8 mouse cellular contexts compared by ENCODE assay signal in the genomic region with DNA sequence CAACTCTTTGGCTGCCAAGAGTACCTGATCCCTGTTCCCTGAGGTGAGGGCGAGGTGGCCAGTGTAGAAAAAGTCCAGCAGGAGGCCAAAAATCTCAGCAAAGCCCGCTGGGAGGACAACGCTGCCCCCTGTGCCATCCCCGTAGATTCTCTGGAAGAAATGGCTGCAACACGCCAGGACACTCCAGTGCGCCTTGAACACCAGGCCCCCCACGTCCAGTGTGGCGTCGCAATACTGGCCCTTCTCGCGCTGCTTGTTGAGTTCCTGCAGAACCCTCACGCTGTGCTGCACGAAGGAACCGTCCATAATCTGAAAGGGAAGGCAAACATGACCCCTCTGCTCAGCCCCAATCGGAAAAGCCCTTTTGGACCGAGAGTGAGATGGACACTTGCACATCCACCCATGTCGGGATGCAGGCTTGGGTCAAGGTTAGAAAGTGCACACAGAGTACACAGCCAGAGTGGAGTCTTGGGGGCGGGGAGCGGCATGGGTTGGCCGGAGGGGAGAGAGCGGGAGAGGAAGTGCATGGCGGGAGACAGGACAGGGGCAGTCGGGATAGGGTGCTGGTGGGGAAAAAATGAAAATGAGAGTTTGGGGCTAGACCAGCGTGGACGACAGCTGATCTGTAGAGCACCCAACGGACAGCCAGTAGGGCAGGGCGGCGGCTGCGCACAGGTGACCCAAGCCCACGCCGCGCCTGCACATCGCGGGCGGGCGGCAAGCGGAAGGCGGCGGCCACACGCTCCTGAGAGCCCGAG. TPM values are rescaled to one million over a fixed set of nuclear protein-coding genes. Genes with fewer than 3 reads are reported as not detected.
A peak's percentile ranks its signal among the peaks of the same experiment; 100 is the strongest.
DNase-seq lines count a peak whose midpoint lies in the region; ATAC-seq lines count a peak whose summit lies in the region.

No protein-coding gene starts in this region.

- peak overlapping the region; percentile 79 for H3K4me3 ChIP-seq in kidney, embryonic 14.5 days (ENCODE audit: low read length)
- peak overlapping the region; percentile 78 for H3K4me3 ChIP-seq in forebrain, embryonic 16.5 days (replicated peaks; ENCODE audit: low read length)
- peak overlapping the region; percentile 80 for H3K4me3 ChIP-seq in limb, embryonic 12.5 days (replicated peaks)
- H3K4me3 ChIP-seq in midbrain, embryonic 11.5 days (ENCODE audit: low read depth, low read length), result peak overlapping the region; percentile 74

- H3K9ac ChIP-seq in kidney, embryonic 14.5 days (ENCODE audit: low read depth, low read length), result peak overlapping the region; percentile 70
- H3K9ac ChIP-seq in forebrain, embryonic 16.5 days (replicated peaks; ENCODE audit: low read depth, low read length), result peak overlapping the region; percentile 74
- peak overlapping the region; percentile 74 for H3K9ac ChIP-seq in limb, embryonic 12.5 days (replicated peaks)
- H3K9ac ChIP-seq in midbrain, embryonic 11.5 days (ENCODE audit: low read length), result peak overlapping the region; percentile 76

- H3K9me3 ChIP-seq in kidney, embryonic 14.5 days (ENCODE audit: control insufficient read depth, low read length), result no peaks in the 10 kb centered on the region
- H3K9me3 ChIP-seq in forebrain, embryonic 16.5 days (ENCODE audit: control insufficient read depth, low read length), result no peaks in the 10 kb centered on the region
- no peaks in the 10 kb centered on the region for H3K9me3 ChIP-seq in limb, embryonic 12.5 days
- H3K9me3 ChIP-seq in midbrain, embryonic 11.5 days (ENCODE audit: control insufficient read depth, low read length), result no peaks in the 10 kb centered on the region

- peaks cover 28% of the 10 kb centered on the region for H3K36me3 ChIP-seq in kidney, embryonic 14.5 days (ENCODE audit: control insufficient read depth, insufficient read depth, low read length)
- H3K36me3 ChIP-seq in forebrain, embryonic 16.5 days (ENCODE audit: control insufficient read depth, insufficient read depth), result no peaks in the 10 kb centered on the region
- peaks cover 41% of the 10 kb centered on the region for H3K36me3 ChIP-seq in limb, embryonic 12.5 days
- H3K36me3 ChIP-seq in midbrain, embryonic 11.5 days (ENCODE audit: control insufficient read depth, insufficient read depth, low read length), result peaks cover 6% of the 10 kb centered on the region; the same call in 1 of the 2 replicates

- ATAC-seq in kidney, embryonic 14.5 days (ENCODE audit: low FRiP score, low TSS enrichment), result peak; percentile 65
- ATAC-seq in forebrain, embryonic 16.5 days, result no peak; the same call in none of the 2 replicates
- peak; percentile 62 for ATAC-seq in limb, embryonic 12.5 days (ENCODE audit: insufficient number of reproducible peaks, insufficient read depth, low FRiP score, low TSS enrichment, low read depth)
- peak; percentile 67 for ATAC-seq in midbrain, embryonic 11.5 days (ENCODE audit: low FRiP score)

- H3K27me3 ChIP-seq in kidney, embryonic 14.5 days (ENCODE audit: control insufficient read depth, insufficient read depth, low read length), result no peaks in the 10 kb centered on the region
- no peaks in the 10 kb centered on the region for H3K27me3 ChIP-seq in forebrain, embryonic 16.5 days (replicated peaks; ENCODE audit: control insufficient read depth, insufficient read depth, low read length)
- H3K27me3 ChIP-seq in limb, embryonic 12.5 days, result no peaks in the 10 kb centered on the region
- no peaks in the 10 kb centered on the region for H3K27me3 ChIP-seq in midbrain, embryonic 11.5 days (ENCODE audit: control insufficient read depth, insufficient read depth, low read length)

- peak overlapping the region; percentile 44; the same call in 1 of the 2 replicates for H3K27ac ChIP-seq in kidney, embryonic 14.5 days (ENCODE audit: low read depth, low read length)
- H3K27ac ChIP-seq in forebrain, embryonic 16.5 days (ENCODE audit: low read length), result peak overlapping the region; percentile 54; the same call in 1 of the 2 replicates
- H3K27ac ChIP-seq in limb, embryonic 12.5 days, result peak overlapping the region; percentile 71
- no peak overlapping the region for H3K27ac ChIP-seq in midbrain, embryonic 11.5 days (ENCODE audit: low read depth, low read length)

- peaks cover 27% of the 10 kb centered on the region for H3K4me1 ChIP-seq in kidney, embryonic 14.5 days (ENCODE audit: control insufficient read depth, insufficient read depth, low read length)
- peaks cover 39% of the 10 kb centered on the region for H3K4me1 ChIP-seq in forebrain, embryonic 16.5 days (replicated peaks; ENCODE audit: control insufficient read depth, insufficient read depth, low read length)
- H3K4me1 ChIP-seq in limb, embryonic 12.5 days (replicated peaks), result peaks cover 39% of the 10 kb centered on the region
- H3K4me1 ChIP-seq in midbrain, embryonic 11.5 days (ENCODE audit: control insufficient read depth, insufficient read depth, low read length), result peaks cover 23% of the 10 kb centered on the region

- WGBS in kidney, embryonic 14.5 days, result 1% methylated on average over 39 of the region's 41 CpGs
- WGBS in forebrain, embryonic 16.5 days, result 1% methylated on average over 39 of the region's 41 CpGs
- 3% methylated on average over 41 of the region's 41 CpGs for WGBS in limb, embryonic 12.5 days
- WGBS in midbrain, embryonic 11.5 days, result 2% methylated on average over 40 of the region's 41 CpGs

- DNase-seq in kidney, postnatal 14 days, result no peak
- peak; percentile 35 for DNase-seq in adipocyte (ENCODE audit: low spot score)
- DNase-seq in midbrain, embryonic 11.5 days (ENCODE audit: low spot score, missing footprints), result peak; percentile 84
- DNase-seq in right cerebral cortex, postnatal 25 days, result no peak
- no peak for DNase-seq in frontal cortex, postnatal 10 days (ENCODE audit: low spot score in 2 of 2)

- peak overlapping the region; percentile 92 for H3K4me2 ChIP-seq in kidney, embryonic 14.5 days (replicated peaks; ENCODE audit: low read depth, low read length)
- peak overlapping the region; percentile 91 for H3K4me2 ChIP-seq in forebrain, embryonic 16.5 days (ENCODE audit: low read length)
- peak overlapping the region; percentile 97 for H3K4me2 ChIP-seq in limb, embryonic 12.5 days
- peak overlapping the region; percentile 97 for H3K4me2 ChIP-seq in midbrain, embryonic 11.5 days

RNA-seq across cellular contexts. Expression of a gene that starts 0.5 kb away (rescaled TPM):
- polyA plus RNA-seq in kidney, embryonic 14.5 days (2014; fragmentation: Nextera tagmentation; extraction: Ambion mirVana), result 19.0 and 24.4 TPM in 2 replicates
- polyA plus RNA-seq in forebrain, embryonic 16.5 days (2015; fragmentation: Nextera tagmentation; extraction: Ambion mirVana), result 23.4 and 25.4 TPM in 2 replicates
- 25.6 and 30.5 TPM in 2 replicates for polyA plus RNA-seq in limb, embryonic 12.5 days (2016; fragmentation: Nextera tagmentation; extraction: Ambion mirVana)
- 21.1 and 22.5 TPM in 2 replicates for polyA plus RNA-seq in midbrain, embryonic 11.5 days (2014; fragmentation: Nextera tagmentation; extraction: Ambion mirVana)

RNA-seq across cellular contexts. Expression of a gene that starts 11.4 kb away (rescaled TPM):
- 0.39 and 0.77 TPM in 2 replicates for polyA plus RNA-seq in kidney, embryonic 14.5 days (2014; fragmentation: Nextera tagmentation; extraction: Ambion mirVana)
- 0.97 and 1.6 TPM in 2 replicates for polyA plus RNA-seq in forebrain, embryonic 16.5 days (2015; fragmentation: Nextera tagmentation; extraction: Ambion mirVana)
- polyA plus RNA-seq in limb, embryonic 12.5 days (2016; fragmentation: Nextera tagmentation; extraction: Ambion mirVana), result 0.91 and 1.1 TPM in 2 replicates
- polyA plus RNA-seq in midbrain, embryonic 11.5 days (2014; fragmentation: Nextera tagmentation; extraction: Ambion mirVana), result 0.44 and 0.58 TPM in 2 replicates

RNA-seq across cellular contexts. Expression of a gene that starts 12.2 kb away (rescaled TPM):
- 26.1 and 47.3 TPM in 2 replicates for polyA plus RNA-seq in kidney, embryonic 14.5 days (2014; fragmentation: Nextera tagmentation; extraction: Ambion mirVana)
- polyA plus RNA-seq in forebrain, embryonic 16.5 days (2015; fragmentation: Nextera tagmentation; extraction: Ambion mirVana), result 25.1 and 27.7 TPM in 2 replicates
- polyA plus RNA-seq in limb, embryonic 12.5 days (2016; fragmentation: Nextera tagmentation; extraction: Ambion mirVana), result 45.2 and 46.3 TPM in 2 replicates
- polyA plus RNA-seq in midbrain, embryonic 11.5 days (2014; fragmentation: Nextera tagmentation; extraction: Ambion mirVana), result 23.4 TPM in 2 replicates

RNA-seq across cellular contexts. Expression of a gene that starts 18.3 kb away (rescaled TPM):
- 4.4 and 7.4 TPM in 2 replicates for polyA plus RNA-seq in kidney, embryonic 14.5 days (2014; fragmentation: Nextera tagmentation; extraction: Ambion mirVana)
- polyA plus RNA-seq in forebrain, embryonic 16.5 days (2015; fragmentation: Nextera tagmentation; extraction: Ambion mirVana), result 2.9 and 3.6 TPM in 2 replicates
- polyA plus RNA-seq in limb, embryonic 12.5 days (2016; fragmentation: Nextera tagmentation; extraction: Ambion mirVana), result 16.9 and 18.3 TPM in 2 replicates
- 2.0 and 2.6 TPM in 2 replicates for polyA plus RNA-seq in midbrain, embryonic 11.5 days (2014; fragmentation: Nextera tagmentation; extraction: Ambion mirVana)

RNA-seq across cellular contexts. Expression of a gene that starts 30.9 kb away (rescaled TPM):
- 18.2 and 30.1 TPM in 2 replicates for polyA plus RNA-seq in kidney, embryonic 14.5 days (2014; fragmentation: Nextera tagmentation; extraction: Ambion mirVana)
- 20.5 and 21.8 TPM in 2 replicates for polyA plus RNA-seq in forebrain, embryonic 16.5 days (2015; fragmentation: Nextera tagmentation; extraction: Ambion mirVana)
- 41.8 and 43.6 TPM in 2 replicates for polyA plus RNA-seq in limb, embryonic 12.5 days (2016; fragmentation: Nextera tagmentation; extraction: Ambion mirVana)
- 21.5 and 22.9 TPM in 2 replicates for polyA plus RNA-seq in midbrain, embryonic 11.5 days (2014; fragmentation: Nextera tagmentation; extraction: Ambion mirVana)

Comparison
In these comparisons a context has a peak if more than half of its experiments do, and no peak if none do; other contexts are left out.
1. DNase-seq: peak in adipocyte (single experiment) and midbrain, embryonic 11.5 days (single experiment); none in kidney, postnatal 14 days (single experiment), right cerebral cortex, postnatal 25 days (single experiment) and frontal cortex, postnatal 10 days (0 of 2).
2. Peak in every context shown above with its lines, with median percentiles within 50 percentile points of each other: H3K4me2 ChIP-seq, H3K4me3 ChIP-seq and H3K9ac ChIP-seq.